Comparison of ENCODE assay signal across 16 mouse cellular contexts in genomic region chr10:99356883-99357282, GRCm38 (mm10).
"Had no signal": no experiment of that assay in that cellular context is flagged by ENCODE, and none has a peak within 500 bp of the region (broad histone marks: within the 10 kb centered on the region; RNA-seq: fewer than 3 reads in every experiment).

No protein-coding gene starts in this region.

- H3K27me3 ChIP-seq: limb, embryonic 12.5 days; lung, embryonic 15.5 days; midbrain, embryonic 15.5 days; neural tube, embryonic 12.5 days had no signal

- DNase-seq: kidney, adult 18-20 months; kidney, postnatal 10 days; lung, postnatal 14 days; right cerebral cortex, postnatal 25 days; thymus, adult 18-20 months; thymus, postnatal 14 days had no signal

- ATAC-seq: midbrain, embryonic 15.5 days had no signal

- H3K9me3 ChIP-seq: limb, embryonic 12.5 days; lung, embryonic 15.5 days; megakaryocyte, embryonic 14.5 days; midbrain, embryonic 15.5 days; neural tube, embryonic 12.5 days had no signal

- H3K36me3 ChIP-seq: limb, embryonic 12.5 days; lung, embryonic 15.5 days; midbrain, embryonic 15.5 days; neural tube, embryonic 12.5 days had no signal

- H3K9ac ChIP-seq: limb, embryonic 12.5 days; lung, embryonic 15.5 days; midbrain, embryonic 15.5 days; neural tube, embryonic 12.5 days had no signal

- H3K27ac ChIP-seq: left cerebral cortex, adult 2 months; limb, embryonic 12.5 days; lung, embryonic 15.5 days; macrophage; midbrain, embryonic 15.5 days; neural tube, embryonic 12.5 days; stomach, postnatal 0 days had no signal

- H3K4me3 ChIP-seq: left cerebral cortex, adult 2 months; limb, embryonic 12.5 days; lung, embryonic 15.5 days; megakaryocyte, embryonic 14.5 days; midbrain, embryonic 15.5 days; neural tube, embryonic 12.5 days had no signal

- H3K4me2 ChIP-seq: limb, embryonic 12.5 days; liver, embryonic 11.5 days; lung, embryonic 15.5 days; midbrain, embryonic 11.5 days; midbrain, embryonic 15.5 days; neural tube, embryonic 12.5 days had no signal

- H3K4me1 ChIP-seq: lung, embryonic 15.5 days; megakaryocyte, embryonic 14.5 days; midbrain, embryonic 15.5 days had no signal
